Mouse (Mus musculus) left cerebral cortex, postnatal 36 days (tissue): ENCODE results near the gene Rhox7b. TPM values are rescaled to one million over a fixed set of nuclear protein-coding genes. Genes with fewer than 3 reads are reported as not detected.
"Not testable (repeated sequence)": the region's sequence is repeated elsewhere in the genome, so short reads cannot be mapped to it uniquely, and the experiment has no call there.

Source experiments
- DNase-seq, 2 experiments: peaks; one replicate each; pipeline ENCODE4 v3.0.0; 2021 to 2022; ENCODE audit warnings: low spot score in 2 of 2, mixed read lengths in 1 of 2
- intact Hi-C: fragments of 180-260 bp; cut with DNase I; formaldehyde crosslinking; loops from one replicate; pipeline ENCODE4 v1.15.1; 2025
- total RNA-seq, 2 experiments: library from RNA; stranded (reverse); gene quantifications; 2 replicates each; pipeline ENCODE4 v1.2.3; 2021

The Rhox7b gene
- not detected for total RNA-seq

DNA sequence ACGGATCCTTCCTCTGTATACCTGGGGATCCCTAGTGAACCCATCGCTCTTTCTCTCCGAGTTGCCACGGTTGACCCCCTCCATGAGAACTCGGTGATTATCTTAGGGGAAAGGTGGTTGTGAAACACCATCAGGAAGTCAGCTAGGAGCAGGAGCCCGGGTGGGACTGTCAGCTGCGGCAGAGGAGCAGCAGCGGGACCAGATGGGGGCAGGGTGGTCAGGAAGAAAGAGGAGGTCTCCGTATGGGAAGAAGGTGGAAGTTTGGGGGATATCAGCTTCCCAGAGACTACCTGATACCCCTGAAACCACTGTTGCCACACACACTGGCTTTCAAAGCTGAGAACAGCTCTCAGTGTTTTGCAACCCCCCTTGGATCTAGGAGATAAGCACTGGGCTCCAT, at the start of gene Rhox7b:
Gene Rhox7b (minus strand): TSS at position 101 of the 400 bp plus-strand sequence.
- DNase-seq, intact Hi-C loops: not testable (repeated sequence)

GRCm38 (mm10) chrX:37916311-37916710, 19.3 kb upstream of the Rhox7b start:
- intact Hi-C loops = no loop called here

DNA sequence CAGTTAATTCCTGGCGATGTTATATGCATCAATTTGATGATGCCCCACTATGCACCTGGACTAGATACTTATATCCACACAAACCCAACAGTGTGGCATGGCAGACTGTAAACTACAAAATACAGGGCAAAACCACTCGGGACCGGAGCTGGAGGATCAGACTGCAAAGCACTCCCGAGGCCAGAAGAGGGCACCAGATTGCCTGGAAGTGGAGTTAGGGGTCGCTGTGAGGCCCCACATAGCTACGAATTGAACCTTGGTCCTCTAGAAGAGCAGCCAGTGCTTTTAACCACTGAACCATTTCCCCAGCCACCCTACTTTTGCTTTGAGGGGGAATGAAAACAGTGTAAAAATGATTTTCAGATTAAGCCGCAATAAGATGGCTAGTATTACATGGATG, 11.5 kb upstream of the Rhox7b start:
- intact Hi-C loops = no loop called here
- no peak for DNase-seq

More at GRCm38 (mm10) chrX:37916311-37916710, 19.3 kb upstream of the Rhox7b start:
- DNase-seq = no peak

DNA sequence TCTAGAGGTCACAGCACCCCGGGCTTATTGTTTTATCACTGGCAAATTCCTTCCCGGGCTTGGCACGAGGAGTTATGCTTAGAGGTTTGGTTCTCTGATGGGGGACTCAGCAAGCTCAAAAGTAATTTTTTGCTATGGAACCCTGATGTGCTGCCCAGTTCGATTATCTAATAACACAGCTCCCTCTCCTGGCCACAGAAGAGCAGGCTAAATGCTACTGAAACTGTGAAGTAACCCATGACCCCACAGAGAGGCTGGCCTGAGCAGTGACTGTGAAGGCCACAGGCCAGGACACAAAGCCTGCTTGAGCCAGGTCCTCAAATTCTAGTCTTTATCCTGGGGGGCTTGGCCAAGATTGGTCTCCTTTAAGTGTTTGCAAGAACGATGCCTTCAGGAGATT, 6.7 kb upstream of the Rhox7b start:
- DNase-seq = no peak
- intact Hi-C loops = no loop called here

- intact Hi-C loops, DNase-seq: not testable (repeated sequence)
Measured at GRCm38 (mm10) chrX:37901670-37902069, 4.6 kb upstream of the Rhox7b start, which contains the start of gene Rhox9. TSS of gene Rhox9 (minus strand) at chrX:37901770.

- intact Hi-C loops = no loop called here
- DNase-seq = no peak
Measured at GRCm38 (mm10) chrX:37878844-37879243, 18.2 kb downstream of the Rhox7b start, which contains the start of gene Rhox8. TSS of gene Rhox8 (minus strand) at chrX:37878944.

GRCm38 (mm10) chrX:37871641-37872040, 25.4 kb downstream of the Rhox7b start:
- intact Hi-C loops = no loop called here

More at GRCm38 (mm10) chrX:37871641-37872040, 25.4 kb downstream of the Rhox7b start:
- DNase-seq = no peak

Other genes starting within 250 kb of the Rhox7b start
- gene Rhox4g, start 245.9 kb downstream of the Rhox7b start, total RNA-seq = not detected
- gene Rhox3h, start 228.5 kb downstream of the Rhox7b start, total RNA-seq = not detected
- not detected for gene Rhox2h, start 224.0 kb downstream of the Rhox7b start, total RNA-seq
- not detected for gene Rhox5, start 92.4 kb downstream of the Rhox7b start, total RNA-seq
- gene Rhox6, start 70.3 kb downstream of the Rhox7b start, total RNA-seq = not detected
- gene Rhox7a, start 65.5 kb downstream of the Rhox7b start, total RNA-seq = not detected
- gene Rhox8, start 18.3 kb downstream of the Rhox7b start, total RNA-seq = not detected
- gene Rhox9, start 4.5 kb upstream of the Rhox7b start, total RNA-seq = not detected
- not detected for gene Btg1-ps1, start 121.6 kb upstream of the Rhox7b start, total RNA-seq
- not detected for gene Btg1-ps2, start 145.9 kb upstream of the Rhox7b start, total RNA-seq
- not detected for gene Rhox10, start 169.2 kb upstream of the Rhox7b start, total RNA-seq
- gene Rhox11, start 187.9 kb upstream of the Rhox7b start, total RNA-seq = not detected
- not detected for gene Rhox12, start 213.7 kb upstream of the Rhox7b start, total RNA-seq
- gene Rhox13, start 224.0 kb upstream of the Rhox7b start, total RNA-seq = not detected